Mouse (Mus musculus): ENCODE measurements around the gene Igf1r. TPM values are rescaled to one million over a fixed set of nuclear protein-coding genes. Genes with fewer than 3 reads are reported as not detected.
A peak's percentile ranks its signal among the peaks of the same experiment; 100 is the strongest.

The Igf1r gene
- polyA plus RNA-seq, 1 experiment from 2014 or later: 13.9 TPM

GRCm38 (mm10) chr7:68080122-68080845 is 127.7 kb downstream of the Igf1r start:
- Histone ChIP-seq H3K9ac (no peak overlapping the region), H3K9me3 (replicated peaks) (no peaks in the 10 kb centered on the region)

GRCm38 (mm10) chr7:68085338-68085737 is 132.7 kb downstream of the Igf1r start:
- Histone ChIP-seq H3K9me3 (replicated peaks) (no peaks in the 10 kb centered on the region), H3K27ac (peak overlapping the region; percentile 76), H3K4me2 (peak overlapping the region; percentile 57), H3K4me1 (replicated peaks) (peaks cover 65% of the 10 kb centered on the region), H3K27me3 (no peaks in the 10 kb centered on the region), H3K36me3 (no peaks in the 10 kb centered on the region), H3K4me3 (no peak overlapping the region), H3K9ac (peak overlapping the region; percentile 35; the same call in 1 of the 2 replicates)
- peak; percentile 67 for ATAC-seq (replicated peaks; ENCODE audit: insufficient number of reproducible peaks, insufficient read depth, low FRiP score, low read depth)
- 4% methylated on average over 12 of the region's 12 CpGs for WGBS

More at GRCm38 (mm10) chr7:68080122-68080845, 127.7 kb downstream of the Igf1r start:
- Histone ChIP-seq H3K4me3 (no peak overlapping the region), H3K4me1 (replicated peaks) (peaks cover 61% of the 10 kb centered on the region), H3K36me3 (no peaks in the 10 kb centered on the region), H3K4me2 (no peak overlapping the region), H3K27me3 (no peaks in the 10 kb centered on the region), H3K27ac (peak overlapping the region; percentile 68)
- peak; percentile 64; the same call in 1 of the 2 replicates for ATAC-seq (replicated peaks; ENCODE audit: insufficient number of reproducible peaks, insufficient read depth, low FRiP score, low read depth)
- WGBS: 35% methylated on average over 11 of the region's 11 CpGs

GRCm38 (mm10) chr7:68085870-68086341 is 133.3 kb downstream of the Igf1r start:
- ATAC-seq (replicated peaks; ENCODE audit: insufficient number of reproducible peaks, insufficient read depth, low FRiP score, low read depth): peak; percentile 59
- H3K27me3 ChIP-seq: no peaks in the 10 kb centered on the region
- no peaks in the 10 kb centered on the region for H3K9me3 ChIP-seq (replicated peaks)
- peak overlapping the region; percentile 57 for H3K4me2 ChIP-seq
- WGBS: 49% methylated on average over 4 of the region's 4 CpGs
- peaks cover 59% of the 10 kb centered on the region for H3K4me1 ChIP-seq (replicated peaks)
- H3K9ac ChIP-seq: 0 out of 2 replicates have a peak overlapping the region, but pooled peaks have one; percentile 18
- H3K27ac ChIP-seq: peak overlapping the region; percentile 76
- no peak overlapping the region for H3K4me3 ChIP-seq
- H3K36me3 ChIP-seq: no peaks in the 10 kb centered on the region

GRCm38 (mm10) chr7:68087496-68087895 is 134.9 kb downstream of the Igf1r start:
- ATAC-seq (replicated peaks; ENCODE audit: insufficient number of reproducible peaks, insufficient read depth, low FRiP score, low read depth): no peak
- peaks cover 50% of the 10 kb centered on the region for H3K4me1 ChIP-seq (replicated peaks)
- 68% methylated on average over 4 of the region's 4 CpGs for WGBS
- no peak overlapping the region for H3K9ac ChIP-seq
- H3K36me3 ChIP-seq: no peaks in the 10 kb centered on the region
- no peaks in the 10 kb centered on the region for H3K27me3 ChIP-seq
- H3K9me3 ChIP-seq (replicated peaks): no peaks in the 10 kb centered on the region
- H3K4me3 ChIP-seq: no peak overlapping the region
- no peak overlapping the region for H3K27ac ChIP-seq
- H3K4me2 ChIP-seq: no peak overlapping the region

GRCm38 (mm10) chr7:68088825-68089224 is 136.2 kb downstream of the Igf1r start:
- no peak overlapping the region for H3K4me3 ChIP-seq
- no peaks in the 10 kb centered on the region for H3K36me3 ChIP-seq
- 82% methylated on average over 6 of the region's 6 CpGs for WGBS
- H3K9me3 ChIP-seq (replicated peaks): no peaks in the 10 kb centered on the region
- peaks cover 39% of the 10 kb centered on the region for H3K4me1 ChIP-seq (replicated peaks)
- no peak overlapping the region for H3K27ac ChIP-seq
- no peak overlapping the region for H3K9ac ChIP-seq
- H3K4me2 ChIP-seq: no peak overlapping the region
- H3K27me3 ChIP-seq: no peaks in the 10 kb centered on the region
- ATAC-seq (replicated peaks; ENCODE audit: insufficient number of reproducible peaks, insufficient read depth, low FRiP score, low read depth): no peak

- Histone ChIP-seq H3K27ac (no peak overlapping the region), H3K9me3 (replicated peaks) (no peaks in the 10 kb centered on the region), H3K9ac (no peak overlapping the region), H3K4me2 (no peak overlapping the region), H3K4me1 (replicated peaks) (peaks cover 36% of the 10 kb centered on the region), H3K27me3 (no peaks in the 10 kb centered on the region), H3K4me3 (no peak overlapping the region), H3K36me3 (0 out of 2 replicates have a peak, but pooled peaks cover 2% of the 10 kb centered on the region)
- ATAC-seq (replicated peaks; ENCODE audit: insufficient number of reproducible peaks, insufficient read depth, low FRiP score, low read depth): no peak
- 60% methylated on average over 10 of the region's 10 CpGs for WGBS
Measured at GRCm38 (mm10) chr7:68089725-68090124, 137.1 kb downstream of the Igf1r start.

- H3K9me3 ChIP-seq (replicated peaks): no peaks in the 10 kb centered on the region
- H3K36me3 ChIP-seq: 0 out of 2 replicates have a peak, but pooled peaks cover 3% of the 10 kb centered on the region
- H3K4me3 ChIP-seq: no peak overlapping the region
- H3K27ac ChIP-seq: no peak overlapping the region
- H3K4me2 ChIP-seq: no peak overlapping the region
- ATAC-seq (replicated peaks; ENCODE audit: insufficient number of reproducible peaks, insufficient read depth, low FRiP score, low read depth): no peak
- no peaks in the 10 kb centered on the region for H3K27me3 ChIP-seq
- H3K9ac ChIP-seq: no peak overlapping the region
- H3K4me1 ChIP-seq (replicated peaks): peaks cover 28% of the 10 kb centered on the region
- 87% methylated on average over 8 of the region's 8 CpGs for WGBS
Measured at GRCm38 (mm10) chr7:68090576-68090975, 137.9 kb downstream of the Igf1r start.

GRCm38 (mm10) chr7:68092304-68092978 is 139.8 kb downstream of the Igf1r start:
- no peaks in the 10 kb centered on the region for H3K27me3 ChIP-seq
- H3K9ac ChIP-seq: no peak overlapping the region
- no peak overlapping the region for H3K4me2 ChIP-seq
- no peak for ATAC-seq (replicated peaks; ENCODE audit: insufficient number of reproducible peaks, insufficient read depth, low FRiP score, low read depth)
- H3K36me3 ChIP-seq: 0 out of 2 replicates have a peak, but pooled peaks cover 3% of the 10 kb centered on the region
- no peaks in the 10 kb centered on the region for H3K9me3 ChIP-seq (replicated peaks)
- peaks cover 20% of the 10 kb centered on the region for H3K4me1 ChIP-seq (replicated peaks)
- H3K4me3 ChIP-seq: no peak overlapping the region
- H3K27ac ChIP-seq: no peak overlapping the region
- 66% methylated on average over 8 of the region's 8 CpGs for WGBS

GRCm38 (mm10) chr7:68093817-68094216 is 141.2 kb downstream of the Igf1r start:
- no peak overlapping the region for H3K4me2 ChIP-seq
- 73% methylated on average over 9 of the region's 9 CpGs for WGBS
- no peak overlapping the region for H3K4me3 ChIP-seq
- peaks cover 20% of the 10 kb centered on the region for H3K4me1 ChIP-seq (replicated peaks)
- H3K36me3 ChIP-seq: 0 out of 2 replicates have a peak, but pooled peaks cover 3% of the 10 kb centered on the region
- no peak overlapping the region for H3K27ac ChIP-seq
- H3K9me3 ChIP-seq (replicated peaks): no peaks in the 10 kb centered on the region
- H3K27me3 ChIP-seq: no peaks in the 10 kb centered on the region
- ATAC-seq (replicated peaks; ENCODE audit: insufficient number of reproducible peaks, insufficient read depth, low FRiP score, low read depth): no peak
- H3K9ac ChIP-seq: no peak overlapping the region

GRCm38 (mm10) chr7:68095574-68095973 is 142.9 kb downstream of the Igf1r start:
- Histone ChIP-seq H3K36me3 (0 out of 2 replicates have a peak, but pooled peaks cover 3% of the 10 kb centered on the region), H3K9me3 (replicated peaks) (no peaks in the 10 kb centered on the region), H3K4me3 (no peak overlapping the region), H3K9ac (no peak overlapping the region), H3K4me1 (replicated peaks) (peaks cover 14% of the 10 kb centered on the region), H3K27ac (no peak overlapping the region), H3K27me3 (no peaks in the 10 kb centered on the region), H3K4me2 (no peak overlapping the region)
- 77% methylated on average over 4 of the region's 4 CpGs for WGBS
- no peak for ATAC-seq (replicated peaks; ENCODE audit: insufficient number of reproducible peaks, insufficient read depth, low FRiP score, low read depth)

GRCm38 (mm10) chr7:68096411-68096810 is 143.8 kb downstream of the Igf1r start:
- Histone ChIP-seq H3K9me3 (replicated peaks) (no peaks in the 10 kb centered on the region), H3K9ac (no peak overlapping the region), H3K4me3 (no peak overlapping the region), H3K27ac (no peak overlapping the region), H3K4me1 (replicated peaks) (peaks cover 18% of the 10 kb centered on the region), H3K36me3 (0 out of 2 replicates have a peak, but pooled peaks cover 3% of the 10 kb centered on the region), H3K27me3 (no peaks in the 10 kb centered on the region), H3K4me2 (no peak overlapping the region)
- ATAC-seq (replicated peaks; ENCODE audit: insufficient number of reproducible peaks, insufficient read depth, low FRiP score, low read depth): no peak
- WGBS: 82% methylated on average over 6 of the region's 6 CpGs
